ENCODE assay signal across 25 mouse cellular contexts in the genomic region with DNA sequence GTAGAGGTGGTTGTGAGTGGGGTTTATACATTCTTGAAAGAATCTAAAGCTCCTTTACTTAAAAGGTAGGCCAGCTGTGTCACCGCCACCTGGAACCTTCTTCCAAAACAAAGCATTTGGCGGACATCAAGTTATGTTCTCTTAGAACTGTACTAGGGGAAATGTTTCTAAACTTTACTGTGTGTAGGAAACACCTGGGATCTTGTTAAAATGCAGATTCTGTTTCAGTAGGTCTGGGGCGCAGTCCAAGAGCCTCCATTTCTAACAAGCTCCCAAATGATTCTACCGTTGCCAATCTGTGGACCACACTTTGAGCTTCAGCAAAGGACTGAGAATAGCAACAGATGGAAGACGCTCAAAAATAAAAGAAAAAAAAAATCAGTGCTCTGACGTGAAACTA.
DNase-seq lines count a peak whose midpoint lies in the region; ATAC-seq and TF ChIP-seq lines count a peak whose summit lies in the region.
"Had no signal": no experiment of that assay in that cellular context is flagged by ENCODE, and none has a peak within 500 bp of the region (broad histone marks: within the 10 kb centered on the region; RNA-seq: fewer than 3 reads in every experiment).

No protein-coding gene starts in this region.

- 67% methylated on average over 6 of the region's 6 CpGs for WGBS in embryonic facial prominence, embryonic 14.5 days
- 92% methylated on average over 6 of the region's 6 CpGs for WGBS in embryonic facial prominence, embryonic 10.5 days

- no peak overlapping the region for H3K9ac ChIP-seq in embryonic facial prominence, embryonic 14.5 days (ENCODE audit: low read depth, low read length)
- H3K9ac ChIP-seq: embryonic facial prominence, embryonic 15.5 days; forebrain, embryonic 15.5 days; heart, embryonic 13.5 days; liver, embryonic 12.5 days; midbrain, embryonic 13.5 days; stomach, embryonic 15.5 days had no signal

- H3K9me3 ChIP-seq in embryonic facial prominence, embryonic 14.5 days (ENCODE audit: control insufficient read depth, low read length), result no peaks in the 10 kb centered on the region
- H3K9me3 ChIP-seq in embryonic facial prominence, embryonic 10.5 days, result no peaks in the 10 kb centered on the region
- H3K9me3 ChIP-seq: embryonic facial prominence, embryonic 15.5 days; forebrain, embryonic 15.5 days; heart, embryonic 13.5 days; liver, embryonic 12.5 days; midbrain, embryonic 13.5 days; stomach, embryonic 15.5 days had no signal

- DNase-seq in embryonic facial prominence, embryonic 14.5 days (ENCODE audit: low spot score), result peak; percentile 43
- no peak for DNase-seq in embryonic facial prominence, embryonic 10.5 days (ENCODE audit: low spot score)
- DNase-seq in left cerebral cortex, postnatal 25 days (ENCODE audit: low spot score in 2 of 2), result peak; percentile 16 to 70
- no peak for DNase-seq in left cerebral cortex, adult 2 months (ENCODE audit: extremely low spot score in 1 of 2, low spot score in 2 of 2)
- peak; percentile 35 for DNase-seq in thymus, postnatal 14 days
- DNase-seq in thymus, postnatal 36 days, result no peak
- DNase-seq: adrenal gland, postnatal 10 days; cerebellum, adult 8-10 months; cerebellum, postnatal 36 days; embryo, embryonic 11 days; gastrocnemius, postnatal 14 days; heart, adult 18-20 months; heart, postnatal 14 days; kidney, postnatal 25 days; lung, adult 2 months; lung, postnatal 14 days; thymus, adult 2 months had no signal

- no peaks in the 10 kb centered on the region for H3K36me3 ChIP-seq in embryonic facial prominence, embryonic 14.5 days (ENCODE audit: control insufficient read depth, insufficient read depth, low read length)
- H3K36me3 ChIP-seq in embryonic facial prominence, embryonic 10.5 days (replicated peaks), result no peaks in the 10 kb centered on the region
- H3K36me3 ChIP-seq: embryonic facial prominence, embryonic 15.5 days; forebrain, embryonic 15.5 days; heart, embryonic 13.5 days; liver, embryonic 12.5 days; midbrain, embryonic 13.5 days; stomach, embryonic 15.5 days had no signal

- H3K4me3 ChIP-seq in embryonic facial prominence, embryonic 14.5 days (ENCODE audit: low read depth, low read length), result no peak overlapping the region
- H3K4me3 ChIP-seq in embryonic facial prominence, embryonic 10.5 days, result no peak overlapping the region
- no peak overlapping the region for H3K4me3 ChIP-seq in left cerebral cortex, adult 2 months
- H3K4me3 ChIP-seq: embryonic facial prominence, embryonic 15.5 days; forebrain, embryonic 15.5 days; heart, embryonic 13.5 days; liver, embryonic 12.5 days; midbrain, embryonic 13.5 days; stomach, embryonic 15.5 days had no signal

- intact Hi-C loops in left cerebral cortex, postnatal 25 days (cut with DNase I), result loop anchor here (5.0 kb wide), 1 partner anchor 258 kb away; the partner anchor contains the start of gene Fst
- intact Hi-C loops in left cerebral cortex, adult 2 months (cut with DNase I), result no loop called here

- no peaks in the 10 kb centered on the region for H3K27me3 ChIP-seq in embryonic facial prominence, embryonic 14.5 days (replicated peaks; ENCODE audit: control insufficient read depth, insufficient read depth, low read length)
- no peaks in the 10 kb centered on the region for H3K27me3 ChIP-seq in embryonic facial prominence, embryonic 10.5 days (replicated peaks; ENCODE audit: low read depth, poor library complexity, severe bottlenecking)
- H3K27me3 ChIP-seq: embryonic facial prominence, embryonic 15.5 days; forebrain, embryonic 15.5 days; heart, embryonic 13.5 days; liver, embryonic 12.5 days; midbrain, embryonic 13.5 days; stomach, embryonic 15.5 days had no signal

- peak; percentile 37; the same call in 1 of the 2 replicates for ATAC-seq in embryonic facial prominence, embryonic 14.5 days (ENCODE audit: low read depth)
- ATAC-seq in CD4-positive, CD25-positive, alpha-beta regulatory T cell, adult 4 months, result no peak
- ATAC-seq: forebrain, embryonic 15.5 days; hindbrain, postnatal 0 days; liver, embryonic 12.5 days; midbrain, embryonic 13.5 days had no signal

- 0 out of 2 replicates have a peak, but pooled peaks cover 6% of the 10 kb centered on the region for H3K4me1 ChIP-seq in embryonic facial prominence, embryonic 14.5 days (ENCODE audit: control insufficient read depth, insufficient read depth, low read length)
- no peaks in the 10 kb centered on the region; the same call in 1 of the 2 replicates for H3K4me1 ChIP-seq in embryonic facial prominence, embryonic 10.5 days
- H3K4me1 ChIP-seq: heart, embryonic 13.5 days; liver, embryonic 12.5 days had no signal

- H3K27ac ChIP-seq in embryonic facial prominence, embryonic 14.5 days (replicated peaks; ENCODE audit: low read depth, low read length), result no peak overlapping the region
- H3K27ac ChIP-seq in embryonic facial prominence, embryonic 10.5 days (replicated peaks), result no peak overlapping the region
- no peak overlapping the region for H3K27ac ChIP-seq in left cerebral cortex, adult 2 months
- H3K27ac ChIP-seq: embryonic facial prominence, embryonic 15.5 days; forebrain, embryonic 15.5 days; heart, embryonic 13.5 days; hindbrain, postnatal 0 days; liver, embryonic 12.5 days; midbrain, embryonic 13.5 days; stomach, embryonic 15.5 days had no signal

- no peak for TF ChIP-seq CTCF in left cerebral cortex, adult 2 months (IDR thresholded peaks at IDR 0.05)

- no peak overlapping the region for H3K4me2 ChIP-seq in embryonic facial prominence, embryonic 14.5 days (ENCODE audit: low read depth, low read length)
- H3K4me2 ChIP-seq: embryonic facial prominence, embryonic 15.5 days; forebrain, embryonic 15.5 days; heart, embryonic 13.5 days; liver, embryonic 12.5 days; midbrain, embryonic 13.5 days; stomach, embryonic 15.5 days had no signal

Comparison
In these comparisons a context has a peak if more than half of its experiments do, and no peak if none do; other contexts are left out.
1. DNase-seq: peak in embryonic facial prominence, embryonic 14.5 days (single experiment), left cerebral cortex, postnatal 25 days (2 of 2) and thymus, postnatal 14 days (single experiment); none in embryonic facial prominence, embryonic 10.5 days (single experiment), left cerebral cortex, adult 2 months (0 of 2) and thymus, postnatal 36 days (0 of 2).